Mouse (Mus musculus) kidney, embryonic 15.5 days (tissue): ENCODE data around the gene Clta. TPM values are rescaled to one million over a fixed set of nuclear protein-coding genes. Genes with fewer than 3 reads are reported as not detected.
A peak's percentile ranks its signal among the peaks of the same experiment; 100 is the strongest.

Experiments used
- ATAC-seq: fragments of 200-750 bp; cut with Nextera tagmentation; replicated peaks from 2 replicates; pipeline ENCODE4 v1.8.0; 2017; ENCODE audit warnings: moderate TSS enrichment; ENCODE audit not compliant: low FRiP score
- H3K27ac ChIP-seq: fragments of 300-500 bp; sonication (generic); 2 replicates; pipeline ENCODE4 v1.5.1; 2015; ENCODE audit warnings: mild to moderate bottlenecking, inconsistent platforms
- H3K27me3 ChIP-seq: fragments of 300-500 bp; sonication (generic); 2 replicates; pipeline ENCODE4 v1.6.1; 2015; ENCODE audit warnings: inconsistent platforms
- H3K36me3 ChIP-seq: fragments of 300-500 bp; sonication (generic); 2 replicates; pipeline ENCODE4 v1.6.1; 2015; ENCODE audit warnings: inconsistent platforms
- H3K4me1 ChIP-seq: fragments of 300-500 bp; sonication (generic); 2 replicates; pipeline ENCODE4 v1.6.1; 2015; ENCODE audit warnings: inconsistent platforms
- H3K4me2 ChIP-seq: fragments of 300-500 bp; sonication (generic); 2 replicates; pipeline ENCODE4 v1.6.1; 2015; ENCODE audit warnings: moderate library complexity, mild to moderate bottlenecking, inconsistent platforms
- H3K4me3 ChIP-seq: fragments of 300-500 bp; sonication (generic); replicated peaks from 2 replicates; pipeline ENCODE4 v1.5.1; 2015; ENCODE audit warnings: mild to moderate bottlenecking, inconsistent platforms
- H3K9ac ChIP-seq: fragments of 300-500 bp; sonication (generic); 2 replicates; pipeline ENCODE4 v1.6.1; 2015; ENCODE audit warnings: mild to moderate bottlenecking, inconsistent platforms
- H3K9me3 ChIP-seq: fragments of 300-500 bp; sonication (generic); replicated peaks from 2 replicates; pipeline ENCODE4 v1.6.1; 2016; ENCODE audit warnings: inconsistent platforms
- whole genome bisulfite sequencing: fragments of 180-500 bp; shearing (Covaris S2); methylation state at CpG from one replicate; pipeline ENCODE4 v1.1.7; 2015; ENCODE audit warnings: mixed read lengths; 5-methylcytosine and 5-hydroxymethylcytosine counted together
- polyA plus RNA-seq: library from polyadenylated mRNA; unstranded; fragments of >200 nt; fragmentation: Nextera tagmentation; extraction: Ambion mirVana; gene quantifications from 2 replicates; pipeline ENCODE4 v1.2.1, GENCODE M21; 2015

The Clta gene
- polyA plus RNA-seq, 1 experiment from 2014 or later, result 236 TPM

GRCm38 (mm10) chr4:44066891-44067290, 62.6 kb downstream of the Clta start:
- Histone ChIP-seq H3K27me3 (no peaks in the 10 kb centered on the region), H3K9me3 (no peaks in the 10 kb centered on the region), H3K4me2 (no peak overlapping the region), H3K4me1 (peaks cover 30% of the 10 kb centered on the region), H3K4me3 (no peak overlapping the region), H3K9ac (no peak overlapping the region), H3K27ac (no peak overlapping the region), H3K36me3 (no peaks in the 10 kb centered on the region)
- ATAC-seq, result no peak
- 78% methylated on average over 6 of the region's 6 CpGs for WGBS

GRCm38 (mm10) chr4:44068736-44069135, 64.5 kb downstream of the Clta start:
- ATAC-seq, result no peak
- WGBS, result 53% methylated on average over 9 of the region's 9 CpGs
- H3K9me3 ChIP-seq, result no peaks in the 10 kb centered on the region

GRCm38 (mm10) chr4:44069411-44069810, 65.2 kb downstream of the Clta start:
- Histone ChIP-seq H3K27ac (no peak overlapping the region), H3K9me3 (no peaks in the 10 kb centered on the region), H3K4me2 (no peak overlapping the region), H3K4me3 (no peak overlapping the region), H3K27me3 (no peaks in the 10 kb centered on the region), H3K9ac (no peak overlapping the region), H3K4me1 (peaks cover 36% of the 10 kb centered on the region), H3K36me3 (no peaks in the 10 kb centered on the region)
- WGBS, result 90% methylated on average over 4 of the region's 4 CpGs
- no peak for ATAC-seq

More at GRCm38 (mm10) chr4:44068736-44069135, 64.5 kb downstream of the Clta start:
- H3K4me1 ChIP-seq, result peaks cover 36% of the 10 kb centered on the region
- peak overlapping the region; percentile 48; the same call in 1 of the 2 replicates for H3K27ac ChIP-seq
- no peak overlapping the region for H3K4me2 ChIP-seq
- no peaks in the 10 kb centered on the region for H3K36me3 ChIP-seq
- H3K4me3 ChIP-seq, result no peak overlapping the region
- no peak overlapping the region for H3K9ac ChIP-seq
- H3K27me3 ChIP-seq, result no peaks in the 10 kb centered on the region

GRCm38 (mm10) chr4:44070641-44071040, 66.4 kb downstream of the Clta start:
- Histone ChIP-seq H3K9me3 (no peaks in the 10 kb centered on the region), H3K9ac (no peak overlapping the region), H3K4me2 (peak overlapping the region; percentile 82; the same call in 1 of the 2 replicates), H3K4me3 (0 out of 2 replicates have a peak overlapping the region, but pooled peaks have one; percentile 94), H3K36me3 (no peaks in the 10 kb centered on the region), H3K27me3 (no peaks in the 10 kb centered on the region), H3K4me1 (peaks cover 31% of the 10 kb centered on the region), H3K27ac (no peak overlapping the region)
- WGBS, result 84% methylated on average over 4 of the region's 4 CpGs
- ATAC-seq, result no peak

GRCm38 (mm10) chr4:44071741-44072145, 67.5 kb downstream of the Clta start:
- H3K27ac ChIP-seq, result peak overlapping the region; percentile 81
- WGBS, result 4% methylated on average over 11 of the region's 11 CpGs
- H3K4me1 ChIP-seq, result peaks cover 31% of the 10 kb centered on the region
- no peaks in the 10 kb centered on the region for H3K36me3 ChIP-seq
- H3K27me3 ChIP-seq, result no peaks in the 10 kb centered on the region
- H3K9me3 ChIP-seq, result no peaks in the 10 kb centered on the region
- peak overlapping the region; percentile 82 for H3K4me2 ChIP-seq
- H3K4me3 ChIP-seq, result peak overlapping the region; percentile 94
- ATAC-seq, result no peak
- peak overlapping the region; percentile 80 for H3K9ac ChIP-seq

- H3K4me3 ChIP-seq, result peak overlapping the region; percentile 94
- no peaks in the 10 kb centered on the region for H3K9me3 ChIP-seq
- no peaks in the 10 kb centered on the region for H3K36me3 ChIP-seq
- ATAC-seq, result peak; percentile 96
- H3K27me3 ChIP-seq, result no peaks in the 10 kb centered on the region
- WGBS, result under 1% methylated on average over 70 of the region's 70 CpGs
- peak overlapping the region; percentile 80 for H3K9ac ChIP-seq
- peak overlapping the region; percentile 82 for H3K4me2 ChIP-seq
- peak overlapping the region; percentile 81 for H3K27ac ChIP-seq
- H3K4me1 ChIP-seq, result peaks cover 31% of the 10 kb centered on the region
Measured at GRCm38 (mm10) chr4:44072146-44072872, 68.1 kb downstream of the Clta start.

GRCm38 (mm10) chr4:44072873-44073441, 68.7 kb downstream of the Clta start:
- H3K4me3 ChIP-seq, result peak overlapping the region; percentile 94
- peak overlapping the region; percentile 80 for H3K9ac ChIP-seq
- H3K27ac ChIP-seq, result peak overlapping the region; percentile 81
- peak overlapping the region; percentile 82 for H3K4me2 ChIP-seq
- no peaks in the 10 kb centered on the region for H3K27me3 ChIP-seq
- H3K36me3 ChIP-seq, result no peaks in the 10 kb centered on the region
- no peaks in the 10 kb centered on the region for H3K9me3 ChIP-seq
- peak; percentile 67 for ATAC-seq
- WGBS, result 9% methylated on average over 9 of the region's 9 CpGs
- peaks cover 25% of the 10 kb centered on the region for H3K4me1 ChIP-seq

- Histone ChIP-seq H3K4me3 (no peak overlapping the region), H3K36me3 (no peaks in the 10 kb centered on the region), H3K4me2 (no peak overlapping the region), H3K4me1 (peaks cover 21% of the 10 kb centered on the region), H3K27ac (no peak overlapping the region), H3K9me3 (no peaks in the 10 kb centered on the region), H3K27me3 (no peaks in the 10 kb centered on the region), H3K9ac (no peak overlapping the region)
- WGBS, result 85% methylated on average over 3 of the region's 3 CpGs
- no peak for ATAC-seq
Measured at GRCm38 (mm10) chr4:44073799-44074198, 69.5 kb downstream of the Clta start.

GRCm38 (mm10) chr4:44074422-44074821, 70.2 kb downstream of the Clta start:
- Histone ChIP-seq H3K4me2 (no peak overlapping the region), H3K27ac (no peak overlapping the region), H3K4me3 (no peak overlapping the region), H3K36me3 (no peaks in the 10 kb centered on the region), H3K27me3 (no peaks in the 10 kb centered on the region), H3K9ac (no peak overlapping the region), H3K9me3 (no peaks in the 10 kb centered on the region), H3K4me1 (peaks cover 20% of the 10 kb centered on the region)
- WGBS, result 66% methylated on average over 4 of the region's 4 CpGs
- no peak for ATAC-seq

GRCm38 (mm10) chr4:44078358-44078933, 74.2 kb downstream of the Clta start:
- no peaks in the 10 kb centered on the region for H3K9me3 ChIP-seq
- 84% methylated on average over 7 of the region's 7 CpGs for WGBS
- no peak for ATAC-seq
- no peaks in the 10 kb centered on the region for H3K4me1 ChIP-seq
- H3K4me3 ChIP-seq, result no peak overlapping the region
- H3K27me3 ChIP-seq, result no peaks in the 10 kb centered on the region
- no peak overlapping the region for H3K27ac ChIP-seq
- H3K36me3 ChIP-seq, result no peaks in the 10 kb centered on the region
- H3K9ac ChIP-seq, result no peak overlapping the region
- no peak overlapping the region for H3K4me2 ChIP-seq
